Mouse (Mus musculus) lung, adult 2 months (tissue): ENCODE measurements around the gene Prss23. TPM values are rescaled to one million over a fixed set of nuclear protein-coding genes. Genes with fewer than 3 reads are reported as not detected.

Experiments used
- DNase-seq: peaks from one replicate; pipeline ENCODE4 v3.0.0; 2022
- H3K4me1 ChIP-seq: fragments of 200-500 bp; 2 replicates; pipeline ENCODE4 v1.6.1; 2011; ENCODE audit warnings: low read length; ENCODE audit not compliant: control insufficient read depth, insufficient read depth
- H3K4me3 ChIP-seq: fragments of 200-500 bp; replicated peaks from 2 replicates; pipeline ENCODE3; 2011; ENCODE audit warnings: low read depth, mild to moderate bottlenecking, control low read depth, low read length; ENCODE audit errors: extremely low read depth
- CTCF ChIP-seq: fragments of 200-500 bp; IDR thresholded peaks from 2 replicates; pipeline ENCODE4 v1.5.1; 2011; ENCODE audit warnings: mild to moderate bottlenecking, low read length, control low read depth; ENCODE audit not compliant: insufficient read depth
- POLR2A ChIP-seq: fragments of 200-500 bp; IDR thresholded peaks from 2 replicates; pipeline ENCODE4 v1.6.1; 2011; ENCODE audit warnings: low read depth, mild to moderate bottlenecking, control low read depth, low read length, borderline replicate concordance; ENCODE audit errors: extremely low read depth
- WGBS: fragments of 180-500 bp; shearing (Covaris S2); methylation state at CpG from one replicate; pipeline ENCODE4 v1.1.7; 2018; 5-methylcytosine and 5-hydroxymethylcytosine counted together
- polyA plus RNA-seq: library from polyadenylated mRNA; depleted of rRNA; stranded (reverse); fragments of >200 nt; gene quantifications from 2 replicates; pipeline ENCODE4 v1.2.3, GENCODE M21; 2012

Prss23 gene
- polyA plus RNA-seq, 1 experiment, result 104 TPM

DNA sequence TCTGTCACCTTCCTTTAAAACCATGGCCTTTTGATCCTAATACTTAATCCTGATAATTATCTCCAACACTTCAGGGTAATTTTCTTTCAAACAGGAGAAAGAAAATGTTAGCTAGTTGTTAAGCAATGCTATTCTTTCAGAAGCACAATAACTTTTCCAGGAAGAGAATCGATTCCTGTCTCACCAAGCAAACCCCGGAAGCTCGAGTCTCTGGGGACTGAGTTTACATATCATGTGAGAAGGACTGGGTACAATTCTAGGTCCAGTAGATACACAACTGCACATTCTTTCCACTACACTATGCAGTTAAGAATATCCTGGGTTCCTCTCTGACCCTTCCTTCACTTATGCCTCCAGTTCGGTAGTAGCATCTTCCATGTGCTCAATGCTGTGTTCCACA, 29.7 kb upstream of the Prss23 start:
- 44% methylated on average over 4 of the region's 4 CpGs for WGBS

DNA sequence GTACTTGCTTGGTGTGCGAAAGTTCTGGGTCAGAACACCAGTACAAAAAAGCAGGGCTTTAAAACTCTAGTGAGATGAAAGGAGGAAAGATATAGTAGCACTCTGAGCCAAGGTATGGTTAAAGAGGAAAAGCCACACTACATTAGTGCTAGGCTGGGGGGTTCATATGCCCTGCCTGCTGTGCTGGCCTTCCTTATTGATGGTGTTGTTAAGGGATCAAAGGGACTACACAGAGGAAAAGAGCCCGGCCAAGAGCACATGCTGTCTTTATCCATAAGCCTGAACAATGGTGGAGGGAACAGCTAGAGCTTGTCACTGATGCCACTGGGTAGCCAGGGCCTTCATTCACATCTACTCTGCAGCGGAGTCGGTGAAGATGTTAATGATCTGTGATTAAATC, 28.2 kb upstream of the Prss23 start:
- Histone ChIP-seq H3K4me1 (no peaks in the 10 kb centered on the region), H3K4me3 (no peak overlapping the region)
- 73% methylated on average over 4 of the region's 4 CpGs for WGBS
- DNase-seq, result no peak
- TF ChIP-seq POLR2A, result no peak
- no peak for TF ChIP-seq CTCF

More for the DNA sequence above, 29.7 kb upstream of the Prss23 start:
- no peak for DNase-seq
- H3K4me3 ChIP-seq, result no peak overlapping the region
- no peaks in the 10 kb centered on the region for H3K4me1 ChIP-seq
- TF ChIP-seq CTCF (no peak), POLR2A (no peak)

DNA sequence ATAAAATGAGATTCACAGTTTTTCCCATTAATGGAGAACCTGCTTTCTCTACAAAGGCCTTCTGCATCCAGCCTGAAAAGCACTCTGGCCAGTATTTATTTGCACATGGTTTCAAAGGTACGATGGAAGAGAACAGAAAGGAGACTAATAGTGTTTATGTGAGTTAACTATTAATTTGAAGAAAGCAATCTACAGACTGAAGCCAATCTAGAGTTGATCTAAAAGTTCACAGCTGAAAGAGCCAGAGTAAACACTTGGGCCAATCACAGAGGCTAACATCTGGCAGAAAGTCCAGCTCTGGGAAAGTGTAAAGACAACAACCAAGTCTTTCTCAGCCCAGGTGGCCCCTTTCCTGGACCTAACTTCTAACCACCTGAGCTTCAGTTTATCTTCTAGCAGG, 27.1 kb upstream of the Prss23 start:
- no peak for DNase-seq
- 43% methylated on average over 1 of the region's 1 CpGs for WGBS
- H3K4me3 ChIP-seq, result no peak overlapping the region
- TF ChIP-seq CTCF, result no peak
- no peak for TF ChIP-seq POLR2A
- H3K4me1 ChIP-seq, result no peaks in the 10 kb centered on the region

DNA sequence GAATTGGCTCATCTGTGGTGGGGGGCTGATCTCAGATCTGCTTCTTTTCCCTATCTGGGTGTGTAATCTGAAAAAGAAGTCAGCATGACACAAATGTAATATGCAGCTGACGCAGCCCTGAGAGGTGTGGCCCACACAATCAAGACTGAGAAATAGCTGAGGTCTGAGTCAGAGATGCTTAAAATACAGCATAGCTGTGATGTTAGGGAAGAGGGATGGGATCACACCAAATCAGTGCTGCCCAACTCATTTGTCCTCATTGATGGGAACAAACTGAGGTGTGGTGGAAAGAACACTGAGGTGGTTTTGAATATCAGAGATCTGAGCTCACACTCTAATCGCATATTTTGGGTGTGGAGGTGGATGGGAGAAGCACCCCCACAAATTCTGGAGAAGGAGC, 14.0 kb upstream of the Prss23 start:
- no peak for TF ChIP-seq POLR2A
- no peak for TF ChIP-seq CTCF

DNA sequence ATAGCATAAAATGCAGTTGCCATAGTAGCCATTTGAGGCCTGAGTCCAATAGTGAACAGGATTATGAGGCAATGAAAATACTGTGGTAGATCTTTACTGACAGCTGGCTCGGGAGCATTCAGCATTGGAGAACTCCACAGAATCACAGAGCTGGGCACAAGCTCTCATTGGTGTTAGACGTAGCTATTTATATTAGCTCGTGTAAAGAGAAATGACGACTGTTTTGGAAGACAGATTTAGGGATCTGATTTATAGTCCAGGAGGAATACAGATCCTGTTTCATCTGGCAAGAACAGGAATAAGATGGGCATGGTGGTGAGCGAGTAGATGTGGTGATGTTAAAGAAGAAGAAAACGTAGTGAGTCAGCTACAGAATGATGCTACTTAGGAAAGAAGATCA, 12.4 kb upstream of the Prss23 start:
- H3K4me1 ChIP-seq, result no peaks in the 10 kb centered on the region
- WGBS, result 67% methylated on average over 6 of the region's 6 CpGs
- H3K4me3 ChIP-seq, result no peak overlapping the region
- no peak for DNase-seq
- no peak for TF ChIP-seq POLR2A

More for the DNA sequence above, 14.0 kb upstream of the Prss23 start:
- 81% methylated on average over 2 of the region's 2 CpGs for WGBS
- no peaks in the 10 kb centered on the region for H3K4me1 ChIP-seq
- DNase-seq, result no peak
- H3K4me3 ChIP-seq, result no peak overlapping the region

DNA sequence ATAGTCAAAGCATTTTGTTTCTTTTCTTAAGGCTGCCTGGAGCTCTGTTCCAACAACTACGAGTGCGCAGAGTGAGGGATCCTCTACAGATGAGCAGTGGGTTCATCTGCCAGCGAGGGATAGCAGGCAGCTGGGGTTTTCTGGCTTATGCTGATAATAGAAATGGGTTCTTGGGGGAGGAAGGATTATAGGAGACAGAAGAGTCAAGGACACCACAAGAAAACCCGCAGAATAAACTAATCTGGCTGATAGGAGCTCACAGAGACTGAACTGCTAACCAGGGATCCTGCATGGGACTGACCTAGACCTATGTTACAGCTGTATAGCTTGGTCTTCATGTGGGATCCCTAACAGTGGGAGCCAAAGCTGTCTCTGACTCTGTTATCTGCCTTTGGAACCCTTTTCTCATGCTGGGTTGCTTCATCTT, 456 bp upstream of the Prss23 start:
- Histone ChIP-seq H3K4me1 (no peaks in the 10 kb centered on the region), H3K4me3 (no peak overlapping the region)
- WGBS, result 82% methylated on average over 4 of the region's 4 CpGs
- DNase-seq, result no peak
- no peak for TF ChIP-seq CTCF
- TF ChIP-seq POLR2A, result no peak

DNA sequence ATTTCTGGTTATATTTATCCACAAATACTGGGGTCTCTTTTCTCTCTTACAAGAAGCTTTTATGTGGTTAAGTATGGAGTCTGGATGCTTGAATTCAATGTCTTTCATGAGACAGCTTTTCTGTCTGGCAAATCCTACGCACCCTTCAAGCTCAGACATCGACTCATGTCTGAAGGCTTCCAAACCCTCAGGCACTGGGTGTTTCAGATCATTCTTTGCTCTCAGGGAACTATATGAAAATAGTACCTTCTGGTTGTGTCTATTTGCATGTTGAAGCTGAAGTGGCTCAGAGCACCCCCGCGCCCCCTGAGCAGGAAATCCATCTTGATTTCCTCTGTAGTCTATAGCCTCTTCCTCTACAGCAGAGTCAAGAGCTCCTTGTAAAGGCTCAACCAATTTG, 3.2 kb downstream of the Prss23 start:
- no peak for DNase-seq
- Histone ChIP-seq H3K4me1 (no peaks in the 10 kb centered on the region), H3K4me3 (no peak overlapping the region)
- TF ChIP-seq CTCF (no peak), POLR2A (no peak)
- WGBS, result 71% methylated on average over 4 of the region's 4 CpGs

DNA sequence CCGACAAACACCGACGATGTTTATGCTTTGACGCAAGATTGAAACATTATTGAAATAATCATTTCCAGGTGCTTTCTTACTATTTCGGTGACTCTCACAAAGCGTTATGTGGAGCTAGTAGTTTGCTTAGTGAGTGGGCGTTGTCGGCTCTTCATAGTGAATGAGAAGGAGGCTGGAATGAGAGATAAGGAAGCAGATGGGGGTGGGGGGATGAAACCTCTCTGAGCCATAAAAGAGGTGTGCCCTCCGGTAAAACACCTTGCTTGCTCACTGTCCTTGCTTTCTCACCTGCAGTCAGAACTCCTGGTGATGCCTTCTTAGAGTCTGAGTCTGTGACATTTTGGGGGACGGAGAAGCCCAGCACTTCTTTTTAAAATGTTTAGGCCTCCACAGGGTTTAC, 4.8 kb downstream of the Prss23 start:
- no peak for DNase-seq
- no peak for TF ChIP-seq CTCF
- TF ChIP-seq POLR2A, result no peak
- WGBS, result 41% methylated on average over 10 of the region's 10 CpGs
- no peak overlapping the region for H3K4me3 ChIP-seq
- H3K4me1 ChIP-seq, result no peaks in the 10 kb centered on the region

DNA sequence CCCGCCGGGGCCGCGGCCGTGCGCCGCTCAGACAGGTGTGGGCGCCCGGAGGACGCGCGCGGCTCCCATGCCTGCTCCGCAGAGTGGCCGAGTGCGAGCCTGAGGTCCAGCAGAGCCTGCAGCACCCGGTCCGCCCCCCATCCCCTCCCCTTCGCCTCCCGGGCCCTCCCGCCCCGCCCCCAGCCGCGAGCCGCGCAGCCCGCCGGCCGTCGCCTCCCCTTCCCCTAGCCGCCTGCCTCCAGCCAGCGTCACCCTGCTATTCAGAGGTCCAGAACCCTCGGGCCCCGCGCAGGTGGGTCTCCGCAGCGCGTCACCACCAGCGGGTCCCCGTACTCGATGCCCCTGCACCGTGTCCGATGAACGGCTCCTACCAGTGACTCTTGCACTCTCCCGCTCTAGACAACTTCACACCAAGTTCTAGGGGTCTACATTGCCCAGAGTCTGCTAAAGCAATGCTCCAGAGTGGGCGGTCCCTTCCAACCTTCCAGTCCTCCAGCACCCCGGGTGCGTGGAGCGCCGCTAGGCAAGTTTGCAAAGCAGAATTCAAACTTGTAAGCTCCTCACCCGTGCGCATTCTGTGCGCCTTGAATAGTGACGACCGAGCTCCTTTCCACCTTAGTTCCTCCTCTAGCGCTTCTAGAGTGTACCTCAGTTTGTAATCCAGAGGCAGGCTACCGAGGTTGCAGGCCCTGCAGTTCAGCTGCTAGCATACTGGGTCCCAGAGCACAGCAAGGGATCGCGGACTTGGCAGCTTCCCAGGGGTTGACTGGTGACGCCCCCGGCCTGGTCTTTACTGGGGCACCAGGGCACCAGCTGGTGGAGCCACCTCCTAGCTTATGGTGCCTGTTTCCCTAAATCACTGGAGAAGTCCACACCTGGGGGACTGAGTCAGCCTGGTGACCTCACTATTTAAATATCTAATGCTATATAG, 9.3 kb downstream of the Prss23 start:
- WGBS, result under 1% methylated on average over 57 of the region's 61 CpGs
- Histone ChIP-seq H3K4me3 (peak overlapping the region; percentile 61), H3K4me1 (peaks cover 2% of the 10 kb centered on the region; the same call in 1 of the 2 replicates)
- peak; percentile 38 for DNase-seq
- TF ChIP-seq CTCF (peak; percentile 15; the same call in 1 of the 2 replicates), POLR2A (peak; percentile 38; the same call in 1 of the 2 replicates)
